Mouse (Mus musculus) MEL (cell line): ENCODE results near the gene Psenen. TPM values are rescaled to one million over a fixed set of nuclear protein-coding genes. Genes with fewer than 3 reads are reported as not detected.
A peak's percentile ranks its signal among the peaks of the same experiment; 100 is the strongest.

Experiments used
- DNase-seq: peaks from one replicate; pipeline ENCODE4 v3.0.0; 2011; ENCODE audit warnings: low read depth, low spot score
- H3K27ac ChIP-seq: 2 replicates; pipeline ENCODE4 v1.5.1; 2012; ENCODE audit warnings: low read depth, mild to moderate bottlenecking, control low read depth, low read length, moderate library complexity; ENCODE audit not compliant: control insufficient read depth
- H3K27me3 ChIP-seq, 2 experiments: fragments of 150-350 bp in 1 of 2; sonication (generic) in 1 of 2; 2 replicates each; pipeline ENCODE4 v1.6.1; 2012; ENCODE audit warnings: low read length in 2 of 2, mild to moderate bottlenecking in 2 of 2, improper control_type of control experiment in 1 of 2, moderate library complexity in 1 of 2; ENCODE audit not compliant: insufficient read depth in 2 of 2, control insufficient read depth in 1 of 2
- H3K36me3 ChIP-seq, 2 experiments: 2 replicates each; pipeline ENCODE4 v1.6.1; 2012 to 2014; ENCODE audit warnings: low read length in 2 of 2, improper control_type of control experiment in 1 of 2, inconsistent platforms in 1 of 2, mild to moderate bottlenecking in 1 of 2; ENCODE audit not compliant: insufficient read depth in 2 of 2, control insufficient read depth in 1 of 2
- H3K4me1 ChIP-seq, 2 experiments: fragments of 150-350 bp in 1 of 2; sonication (generic) in 1 of 2; 2 replicates each; pipeline ENCODE4 v1.6.1; 2012; ENCODE audit warnings: low read length in 2 of 2, improper control_type of control experiment in 1 of 2, mild to moderate bottlenecking in 1 of 2; ENCODE audit not compliant: insufficient read depth in 2 of 2, control insufficient read depth in 1 of 2
- H3K4me3 ChIP-seq, 2 experiments: fragments of 150-350 bp in 1 of 2; sonication (generic) in 1 of 2; 2 replicates each; pipeline ENCODE4 v1.5.1; 2012; ENCODE audit warnings: low read depth in 2 of 2, low read length in 2 of 2, mild to moderate bottlenecking in 2 of 2, moderate library complexity in 2 of 2, control low read depth in 1 of 2, improper control_type of control experiment in 1 of 2; ENCODE audit not compliant: control insufficient read depth in 1 of 2, insufficient read depth in 1 of 2
- H3K79me2 ChIP-seq: 2 replicates; pipeline ENCODE4 v1.6.1; 2012; ENCODE audit warnings: mild to moderate bottlenecking, low read length, moderate library complexity; ENCODE audit not compliant: control insufficient read depth, poor library complexity, insufficient read depth
- H3K9ac ChIP-seq: 2 replicates; pipeline ENCODE4 v1.6.1; 2012; ENCODE audit warnings: low read depth, mild to moderate bottlenecking, control low read depth, low read length, moderate library complexity; ENCODE audit not compliant: control insufficient read depth, poor library complexity, severe bottlenecking
- H3K9me3 ChIP-seq: fragments of 150-350 bp; sonication (generic); replicated peaks from 2 replicates; pipeline ENCODE4 v1.6.1; 2012; ENCODE audit warnings: mild to moderate bottlenecking, low read length, improper control_type of control experiment, moderate library complexity; ENCODE audit not compliant: insufficient read depth
- CHD2 ChIP-seq: IDR thresholded peaks from 2 replicates; pipeline ENCODE4 v1.6.1; 2011; ENCODE audit warnings: low read length, improper control_type of control experiment
- ELF1 ChIP-seq: IDR thresholded peaks from 2 replicates; pipeline ENCODE4 v1.6.1; 2014; ENCODE audit warnings: low read depth, mild to moderate bottlenecking, inconsistent platforms, low read length, improper control_type of control experiment, moderate library complexity
- ETS1 ChIP-seq: IDR thresholded peaks from 2 replicates; pipeline ENCODE4 v1.6.1; 2012; ENCODE audit warnings: low read depth, mild to moderate bottlenecking, inconsistent platforms, low read length, improper control_type of control experiment, moderate library complexity
- HCFC1 ChIP-seq: IDR thresholded peaks from 2 replicates; pipeline ENCODE4 v1.6.1; 2012; ENCODE audit warnings: low read depth, mild to moderate bottlenecking, inconsistent platforms, low read length, improper control_type of control experiment, moderate library complexity
- MEF2A ChIP-seq: IDR thresholded peaks from 2 replicates; pipeline ENCODE4 v1.6.1; 2014; ENCODE audit warnings: low read depth, mild to moderate bottlenecking, inconsistent platforms, low read length, improper control_type of control experiment; ENCODE audit not compliant: poor library complexity, insufficient replicate concordance, severe bottlenecking; ENCODE audit errors: extremely low read depth
- MYB ChIP-seq: IDR thresholded peaks from 2 replicates; pipeline ENCODE4 v1.6.1; 2011; ENCODE audit warnings: mild to moderate bottlenecking, low read depth, low read length, improper control_type of control experiment
- MYC ChIP-seq: IDR thresholded peaks from 2 replicates; pipeline ENCODE4 v1.6.1; 2011; ENCODE audit warnings: low read depth, mild to moderate bottlenecking, low read length, improper control_type of control experiment, moderate library complexity
- NELFE ChIP-seq: IDR thresholded peaks from 2 replicates; pipeline ENCODE4 v1.6.1; 2011; ENCODE audit warnings: low read depth, low read length, improper control_type of control experiment
- NRF1 ChIP-seq: IDR thresholded peaks from 2 replicates; pipeline ENCODE4 v1.6.1; 2014; ENCODE audit warnings: low read depth, mild to moderate bottlenecking, inconsistent platforms, low read length, improper control_type of control experiment, moderate library complexity; ENCODE audit not compliant: poor library complexity, insufficient read depth, severe bottlenecking
- POLR2A ChIP-seq, 2 experiments: IDR thresholded peaks; 2 replicates each; pipeline ENCODE4 v1.6.1; 2011 to 2012; ENCODE audit warnings: low read length in 2 of 2, mild to moderate bottlenecking in 2 of 2, control low read depth in 1 of 2, improper control_type of control experiment in 1 of 2, low read depth in 1 of 2, moderate library complexity in 1 of 2; ENCODE audit not compliant: control insufficient read depth in 1 of 2, insufficient read depth in 1 of 2, poor library complexity in 1 of 2
- POLR2AphosphoS2 ChIP-seq: IDR thresholded peaks from 2 replicates; pipeline ENCODE4 v1.6.1; 2011; ENCODE audit warnings: low read length, improper control_type of control experiment
- POLR2AphosphoS5 ChIP-seq: IDR thresholded peaks from 2 replicates; pipeline ENCODE4 v1.6.1; 2012; ENCODE audit warnings: low read depth, borderline replicate concordance, mild to moderate bottlenecking, inconsistent platforms, low read length, moderate library complexity, mixed read lengths
- RAD21 ChIP-seq: IDR thresholded peaks from 2 replicates; pipeline ENCODE4 v1.6.1; 2011; ENCODE audit warnings: mild to moderate bottlenecking, low read depth, low read length, improper control_type of control experiment
- RCOR1 ChIP-seq: IDR thresholded peaks from 2 replicates; pipeline ENCODE4 v1.6.1; 2012; ENCODE audit warnings: low read depth, mild to moderate bottlenecking, inconsistent platforms, low read length, improper control_type of control experiment
- SIN3A ChIP-seq: IDR thresholded peaks from 2 replicates; pipeline ENCODE4 v1.6.1; 2012; ENCODE audit warnings: low read length, improper control_type of control experiment, inconsistent platforms
- TAL1 ChIP-seq: IDR thresholded peaks from 2 replicates; pipeline ENCODE4 v1.6.1; 2012; ENCODE audit warnings: mild to moderate bottlenecking, inconsistent platforms, low read length, moderate library complexity, mixed read lengths
- UBTF ChIP-seq: IDR thresholded peaks from 2 replicates; pipeline ENCODE4 v1.6.1; 2012; ENCODE audit warnings: low read depth, mild to moderate bottlenecking, inconsistent platforms, low read length, improper control_type of control experiment, moderate library complexity, borderline replicate concordance; ENCODE audit not compliant: insufficient read depth
- USF2 ChIP-seq, 2 experiments: IDR thresholded peaks; 2 replicates each; pipeline ENCODE4 v1.6.1; 2011 to 2012; ENCODE audit warnings: improper control_type of control experiment in 2 of 2, low read length in 2 of 2, borderline replicate concordance in 1 of 2, inconsistent platforms in 1 of 2, low read depth in 1 of 2, mild to moderate bottlenecking in 1 of 2; ENCODE audit not compliant: insufficient read depth in 1 of 2
- ZC3H11A ChIP-seq: IDR thresholded peaks from 2 replicates; pipeline ENCODE4 v1.6.1; 2012; ENCODE audit warnings: low read depth, mild to moderate bottlenecking, inconsistent platforms, low read length, improper control_type of control experiment
- ZKSCAN1 ChIP-seq: IDR thresholded peaks from 2 replicates; pipeline ENCODE4 v1.6.1; 2012; ENCODE audit warnings: low read depth, mild to moderate bottlenecking, inconsistent platforms, low read length, improper control_type of control experiment, moderate library complexity
- ZMIZ1 ChIP-seq: IDR thresholded peaks from 2 replicates; pipeline ENCODE4 v1.6.1; 2012; ENCODE audit warnings: low read depth, mild to moderate bottlenecking, inconsistent platforms, low read length, improper control_type of control experiment, moderate library complexity
- polyA plus RNA-seq, 2 experiments: library from polyadenylated mRNA; stranded (reverse) in 1 of 2; unstranded in 1 of 2; fragments of >175 nt in 1 of 2; fragments of >200 nt in 1 of 2; gene quantifications; 2 replicates each; pipeline versions ENCODE4 v1.2.1 to v1.2.4; 2012; ENCODE audit warnings: low replicate concordance in 2 of 2, low read depth in 1 of 2; ENCODE audit not compliant: insufficient read length in 2 of 2, insufficient read depth in 1 of 2, missing spikeins in 1 of 2
- total RNA-seq: library from RNA; depleted of rRNA; stranded (reverse); fragments of 300-350 nt; gene quantifications from 2 replicates; pipeline ENCODE4 v1.2.3, GENCODE M21; 2012

Psenen gene
- total and polyA plus RNA-seq, 3 experiments: 60.8 to 157 TPM; not detected in 1

- no peaks in the 10 kb centered on the region; the same call in 1 of the 2 replicates for H3K79me2 ChIP-seq
- H3K27ac ChIP-seq: no peak overlapping the region
- DNase-seq: no peak
- TF ChIP-seq ZMIZ1 (no peak), MYB (no peak)
- H3K36me3 ChIP-seq: no peaks in the 10 kb centered on the region
- H3K4me1 ChIP-seq: peaks cover 0 to 3% of the 10 kb centered on the region in 2 experiments; a peak in 1 of 4 replicates
- H3K27me3 ChIP-seq: no peaks in the 10 kb centered on the region
- H3K4me3 ChIP-seq: no peak overlapping the region
- H3K9ac ChIP-seq: no peak overlapping the region
- H3K9me3 ChIP-seq: no peaks in the 10 kb centered on the region
These were observed 41.5 kb upstream of the Psenen start for GRCm38 (mm10) chr7:30604944-30605343.

GRCm38 (mm10) chr7:30604424-30604823 is 41.0 kb upstream of the Psenen start:
- H3K4me1 ChIP-seq: peaks cover 0 to 3% of the 10 kb centered on the region in 2 experiments; a peak in 1 of 4 replicates
- no peak overlapping the region for H3K9ac ChIP-seq
- TF ChIP-seq ZKSCAN1 (no peak), ELF1 (no peak), USF2 (IDR thresholded peaks at IDR 0.05; ENCODE audit: borderline replicate concordance in 1 of 2, insufficient read depth in 1 of 2, low read depth in 1 of 2, low read length in 2 of 2) (no peak), HCFC1 (no peak)
- H3K27me3 ChIP-seq: no peaks in the 10 kb centered on the region
- H3K4me3 ChIP-seq: no peak overlapping the region
- no peaks in the 10 kb centered on the region for H3K9me3 ChIP-seq
- no peak for DNase-seq
- no peaks in the 10 kb centered on the region; the same call in 1 of the 2 replicates for H3K79me2 ChIP-seq
- H3K36me3 ChIP-seq: no peaks in the 10 kb centered on the region
- H3K27ac ChIP-seq: no peak overlapping the region

DNA sequence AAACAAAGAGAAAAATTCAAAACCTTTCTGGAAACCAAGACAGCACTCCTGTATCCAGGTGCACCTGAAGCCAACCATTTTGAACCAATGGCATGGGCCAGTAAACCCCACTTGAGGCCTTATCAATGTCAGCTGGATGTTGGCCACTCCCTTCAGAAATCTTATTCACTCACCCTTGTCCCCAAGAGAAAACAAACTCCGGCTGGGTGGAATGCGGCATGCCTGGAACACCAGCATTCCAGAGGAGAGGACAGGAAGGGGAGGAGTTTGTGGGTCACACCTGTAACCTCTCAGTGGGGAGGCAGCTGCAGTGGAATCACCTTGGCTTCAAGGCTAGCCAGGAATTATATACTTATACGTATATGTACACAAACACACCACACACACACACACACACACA is 39.2 kb upstream of the Psenen start:
- H3K9ac ChIP-seq: no peak overlapping the region
- peaks cover 0 to 6% of the 10 kb centered on the region in 2 experiments; a peak in 2 of 4 replicates for H3K4me1 ChIP-seq

GRCm38 (mm10) chr7:30600651-30601050 is 37.2 kb upstream of the Psenen start:
- no peaks in the 10 kb centered on the region for H3K27me3 ChIP-seq
- H3K79me2 ChIP-seq: no peaks in the 10 kb centered on the region; the same call in 1 of the 2 replicates
- H3K9ac ChIP-seq: peak overlapping the region; percentile 82
- H3K4me3 ChIP-seq: peak overlapping the region; percentile 73 to 77
- H3K4me1 ChIP-seq: peaks cover 0 to 6% of the 10 kb centered on the region in 2 experiments; a peak in 2 of 4 replicates
- H3K27ac ChIP-seq: peak overlapping the region; percentile 84
- DNase-seq: no peak
- H3K9me3 ChIP-seq: no peaks in the 10 kb centered on the region
- peaks cover 0 to 2% of the 10 kb centered on the region in 2 experiments; a peak in 2 of 4 replicates for H3K36me3 ChIP-seq
- TF ChIP-seq SIN3A: no peak
- no peak for TF ChIP-seq RCOR1
- no peak for TF ChIP-seq POLR2AphosphoS2
- TF ChIP-seq UBTF: no peak
- no peak for TF ChIP-seq TAL1
- no peak for TF ChIP-seq MEF2A
- no peak for TF ChIP-seq ZC3H11A
- no peak for TF ChIP-seq POLR2AphosphoS5
- no peak for TF ChIP-seq MYC
- TF ChIP-seq CHD2: no peak
- no peak for TF ChIP-seq POLR2A (IDR thresholded peaks at IDR 0.05; ENCODE audit: control insufficient read depth in 1 of 2, insufficient read depth in 1 of 2, low read depth in 1 of 2, low read length in 2 of 2, poor library complexity in 1 of 2)
- TF ChIP-seq NELFE: no peak
- TF ChIP-seq NRF1: no peak

More for the DNA sequence above, 39.2 kb upstream of the Psenen start:
- Histone ChIP-seq H3K36me3 (peaks cover 0 to 2% of the 10 kb centered on the region in 2 experiments; a peak in 2 of 4 replicates), H3K4me3 (no peak overlapping the region), H3K79me2 (no peaks in the 10 kb centered on the region; the same call in 1 of the 2 replicates), H3K27me3 (no peaks in the 10 kb centered on the region), H3K9me3 (no peaks in the 10 kb centered on the region), H3K27ac (no peak overlapping the region)
- no peak for DNase-seq
- no peak for TF ChIP-seq ETS1
- no peak for TF ChIP-seq RAD21
- TF ChIP-seq ELF1: no peak
- TF ChIP-seq ZMIZ1: no peak
